Mouse (Mus musculus) cerebral cortex, adult 2 months (tissue): ENCODE data around the gene Olfr324.

ENCODE experiments used
- WGBS: fragments of 180-500 bp; shearing (Covaris S2); methylation state at CpG from one replicate; pipeline ENCODE4 v1.1.7; 2018; 5-methylcytosine and 5-hydroxymethylcytosine counted together

The Olfr324 gene

GRCm38 (mm10) chr11:58594814-58595213 is at the start of gene Olfr324:
TSS of gene Olfr324 (plus strand) at chr11:58595114.
- WGBS = 86% methylated on average over 6 of the region's 6 CpGs

DNA sequence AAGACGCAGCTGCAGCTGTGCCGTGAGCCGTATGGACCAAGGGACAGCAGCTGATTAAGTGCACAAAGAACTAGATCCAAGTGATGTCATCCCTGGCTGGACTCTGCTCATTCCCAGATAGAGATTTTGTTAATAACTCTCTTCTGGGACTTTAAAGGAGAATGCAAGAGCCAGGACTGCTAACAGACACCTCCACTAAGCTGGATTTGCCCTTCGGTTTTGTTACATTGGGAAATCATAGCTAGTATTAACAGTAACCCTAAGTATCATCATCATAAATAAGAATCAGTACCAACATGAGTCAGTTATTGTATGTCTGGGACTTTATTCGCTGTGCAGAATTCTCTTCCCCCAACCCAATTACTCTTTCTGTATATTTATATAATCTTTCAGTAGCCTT is 48.6 kb upstream of the Olfr324 start, which contains the start of gene Olfr329-ps:
Olfr329-ps (minus strand) TSS at position 101 of the 400 bp plus-strand sequence.
- WGBS = 72% methylated on average over 5 of the region's 5 CpGs

- 68% methylated on average over 1 of the region's 1 CpGs for WGBS
Measured at GRCm38 (mm10) chr11:58555536-58555935, 39.4 kb upstream of the Olfr324 start, which contains the start of gene Olfr328. TSS of gene Olfr328 (minus strand) at chr11:58555636.

GRCm38 (mm10) chr11:58570405-58570804 is 24.5 kb upstream of the Olfr324 start, which contains the start of gene Olfr224:
TSS of gene Olfr224 (minus strand) at chr11:58570553.
- WGBS = 67% methylated on average over 5 of the region's 5 CpGs

- WGBS = 64% methylated on average over 1 of the region's 1 CpGs
Measured at GRCm38 (mm10) chr11:58577430-58577829, 17.5 kb upstream of the Olfr324 start, which contains the start of gene Olfr325. TSS of gene Olfr325 (plus strand) at chr11:58577730.

DNA sequence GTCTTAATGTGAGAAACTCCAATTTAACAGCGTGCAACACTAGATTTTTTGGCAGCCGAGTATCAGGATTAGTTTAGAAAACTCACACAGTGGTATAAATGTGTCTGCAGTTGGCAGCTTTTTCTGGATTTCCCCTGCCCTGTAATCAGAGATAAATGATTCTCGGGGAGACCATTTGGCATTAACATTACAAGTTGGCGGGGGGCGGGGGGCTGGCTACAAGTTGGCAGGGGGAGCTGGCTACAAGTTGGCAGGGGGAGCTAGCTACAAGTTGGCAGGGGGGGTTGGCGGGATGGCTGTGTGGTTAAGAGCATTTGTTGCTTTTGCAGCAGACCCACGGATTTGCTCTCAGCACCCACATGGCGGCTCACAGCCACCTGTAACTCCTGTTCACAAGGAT is 16.3 kb upstream of the Olfr324 start:
- 20% methylated on average over 8 of the region's 8 CpGs for WGBS

GRCm38 (mm10) chr11:58587898-58588348 is 7.0 kb upstream of the Olfr324 start:
- 76% methylated on average over 7 of the region's 7 CpGs for WGBS

DNA sequence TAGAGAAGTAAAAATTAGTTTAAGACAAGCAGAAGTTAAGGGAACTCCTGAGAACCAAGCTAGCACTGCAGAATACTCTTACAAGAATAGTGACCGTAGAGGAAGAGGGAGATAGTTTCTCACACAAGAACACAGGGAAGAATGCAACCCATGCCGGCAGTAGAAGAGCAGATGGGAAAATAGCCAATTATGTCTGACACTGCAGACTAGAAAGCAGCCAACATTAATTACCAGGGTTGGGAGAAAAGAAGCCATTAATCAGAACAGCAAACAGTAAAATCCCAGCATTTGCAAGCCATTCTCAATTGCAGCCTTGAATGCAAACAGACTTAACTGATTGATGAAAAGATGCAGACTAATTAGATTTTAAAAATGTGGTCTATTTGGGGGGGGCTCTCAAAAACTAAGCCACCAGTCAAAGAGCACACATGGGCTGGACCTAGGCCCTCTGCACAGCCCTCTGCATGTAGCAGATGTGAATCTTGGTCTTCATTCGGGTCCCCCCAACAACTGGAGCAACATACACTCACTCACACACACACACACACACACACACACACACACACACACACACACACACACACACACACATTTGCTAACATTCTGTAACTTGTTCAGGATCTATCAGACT is 6.2 kb upstream of the Olfr324 start:
- WGBS = 55% methylated on average over 3 of the region's 3 CpGs

DNA sequence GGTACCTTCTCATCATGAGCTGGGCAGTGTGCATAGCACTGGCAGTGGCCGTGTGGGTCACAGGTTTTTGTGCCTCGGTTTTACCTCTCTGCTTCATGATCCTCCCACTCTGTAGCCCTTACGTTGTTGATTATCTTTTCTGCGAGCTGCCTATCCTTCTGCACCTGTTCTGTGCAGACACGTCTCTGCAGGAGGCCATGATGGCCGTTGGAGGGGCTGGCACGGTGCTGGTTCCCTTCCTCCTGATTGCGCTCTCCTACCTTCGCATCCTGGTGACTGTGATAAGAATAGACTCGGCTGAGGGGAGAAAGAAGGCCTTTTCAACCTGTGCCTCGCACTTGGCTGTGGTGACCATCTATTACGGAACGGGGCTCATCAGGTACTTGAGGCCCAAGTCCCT is 2.9 kb downstream of the Olfr324 start:
- 92% methylated on average over 13 of the region's 13 CpGs for WGBS

DNA sequence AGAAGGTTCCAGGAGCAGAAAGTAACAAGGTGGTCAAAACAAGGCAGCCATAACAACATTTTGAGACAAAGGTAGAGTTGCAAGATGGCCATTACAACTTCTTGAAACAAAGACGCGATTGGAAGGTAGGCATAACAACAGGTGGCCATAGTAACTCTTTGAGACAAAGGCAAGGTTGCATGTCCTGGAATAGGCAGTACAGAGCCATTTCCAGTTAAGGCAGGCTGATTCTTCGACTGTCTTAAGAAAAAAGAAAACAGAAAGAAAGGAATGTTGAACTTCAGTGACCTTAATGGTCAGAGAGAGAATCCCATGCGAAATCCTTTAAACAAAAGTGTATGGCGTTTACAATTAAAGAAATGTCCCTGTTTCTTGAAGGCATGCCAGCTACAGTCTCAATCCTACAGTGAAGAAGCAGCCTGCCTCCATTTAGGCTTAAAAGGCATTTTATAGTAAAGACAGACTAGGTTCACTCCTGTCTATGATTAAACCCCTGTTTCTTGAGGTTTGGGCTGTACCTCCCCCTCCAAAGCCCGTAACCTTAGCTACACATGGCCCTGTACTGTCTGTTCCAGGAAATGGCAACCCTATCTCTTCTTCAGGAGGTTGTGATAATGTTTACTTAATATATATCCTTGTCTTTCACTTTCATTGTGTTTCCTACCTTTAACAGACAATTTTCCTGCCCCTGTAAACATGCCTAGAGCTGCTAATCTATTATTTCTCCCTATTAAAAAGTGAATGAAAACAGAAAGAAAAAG is 8.1 kb downstream of the Olfr324 start:
- 87% methylated on average over 6 of the region's 6 CpGs for WGBS

DNA sequence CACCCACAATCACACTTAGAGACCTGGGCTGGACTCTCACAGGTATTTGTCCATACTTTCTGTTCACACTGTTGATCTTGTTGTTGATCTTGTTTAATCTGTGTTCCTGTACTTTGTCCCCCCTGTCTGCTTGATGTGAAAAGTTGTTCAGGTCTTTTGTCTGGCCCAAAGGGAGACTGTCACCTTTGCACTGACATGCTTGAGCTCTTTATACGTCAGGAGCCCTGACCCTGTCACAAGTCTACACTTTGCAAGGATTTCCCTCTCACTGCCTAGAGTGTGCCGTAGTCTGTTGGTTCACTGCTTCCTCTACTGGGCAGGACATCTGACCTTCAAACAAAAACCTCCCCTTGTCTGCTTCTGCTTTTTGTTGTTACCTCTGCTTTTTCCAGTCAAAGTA is 9.8 kb downstream of the Olfr324 start:
- WGBS = 88% methylated on average over 2 of the region's 2 CpGs

DNA sequence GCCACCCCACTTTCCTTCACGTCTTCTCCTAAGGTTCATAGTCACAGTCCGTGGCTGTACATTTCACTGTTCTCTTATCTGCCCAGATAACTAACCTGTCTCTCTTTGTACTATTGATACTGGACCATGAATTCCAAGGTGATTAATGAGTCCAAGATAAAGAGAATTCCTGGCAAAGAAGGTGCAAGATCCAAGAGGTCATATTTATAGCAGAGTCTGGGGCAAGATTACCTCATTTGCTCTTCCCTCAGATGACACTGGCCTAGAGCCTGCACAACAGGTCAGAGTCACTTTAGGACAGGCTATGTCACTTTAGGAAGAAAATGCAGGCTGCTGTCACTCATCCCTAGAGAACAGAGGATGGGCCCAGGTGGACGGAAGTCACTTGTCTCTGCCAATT is 10.3 kb downstream of the Olfr324 start:
- 94% methylated on average over 3 of the region's 3 CpGs for WGBS

GRCm38 (mm10) chr11:58606177-58606919 is 11.4 kb downstream of the Olfr324 start:
- WGBS = 93% methylated on average over 12 of the region's 12 CpGs

GRCm38 (mm10) chr11:58607030-58607429 is 12.1 kb downstream of the Olfr324 start:
- 72% methylated on average over 6 of the region's 6 CpGs for WGBS

- WGBS = 66% methylated on average over 3 of the region's 3 CpGs
Measured at GRCm38 (mm10) chr11:58613359-58613758, 18.4 kb downstream of the Olfr324 start.

DNA sequence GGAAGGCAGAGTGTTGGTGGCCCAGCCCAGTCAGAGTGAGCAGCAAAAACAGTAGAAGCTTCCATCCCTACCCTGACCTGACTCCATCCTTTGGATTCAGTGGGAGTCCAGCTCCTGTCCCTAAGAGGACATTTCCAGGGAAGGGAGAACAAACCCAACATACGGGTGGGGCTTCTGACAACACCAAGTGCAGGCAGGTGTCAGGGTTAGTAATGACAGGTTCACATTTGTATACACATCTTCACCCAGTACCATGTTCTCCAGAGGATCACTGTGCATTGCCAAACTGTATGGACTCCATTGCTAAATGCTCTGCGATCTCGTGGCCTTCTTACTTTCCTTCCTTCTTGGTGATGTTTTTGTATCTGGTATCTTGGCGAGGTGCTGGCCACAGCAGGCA is 21.1 kb downstream of the Olfr324 start, which contains the start of gene 2210407C18Rik:
2210407C18Rik (minus strand) TSS at position 101 of the 400 bp plus-strand sequence.
- WGBS = 90% methylated on average over 4 of the region's 4 CpGs

DNA sequence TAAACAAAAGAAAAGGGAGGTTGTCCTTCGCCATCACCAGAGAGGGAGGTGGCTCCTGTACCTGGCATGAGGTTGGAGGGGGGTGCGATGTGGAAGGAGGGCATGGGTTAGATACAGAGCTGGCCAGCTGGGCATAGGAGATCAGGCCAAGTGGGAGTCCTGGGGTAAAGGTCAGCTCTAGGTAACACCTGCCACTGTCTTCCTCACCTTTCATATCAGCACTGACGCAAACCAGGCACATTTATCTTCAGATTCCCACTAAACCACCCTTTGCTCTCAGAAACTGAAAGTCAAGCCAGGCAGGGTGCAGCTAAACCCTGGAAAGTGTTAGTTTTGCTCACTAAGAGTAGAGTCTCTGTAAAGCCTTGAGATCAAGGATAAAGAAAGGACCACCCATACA is 23.5 kb downstream of the Olfr324 start:
- 79% methylated on average over 3 of the region's 3 CpGs for WGBS

GRCm38 (mm10) chr11:58618793-58619192 is 23.9 kb downstream of the Olfr324 start:
- 70% methylated on average over 6 of the region's 6 CpGs for WGBS

- 62% methylated on average over 4 of the region's 4 CpGs for WGBS
Measured at GRCm38 (mm10) chr11:58626146-58626545, 31.2 kb downstream of the Olfr324 start.

- 88% methylated on average over 5 of the region's 5 CpGs for WGBS
Measured at GRCm38 (mm10) chr11:58630401-58630800, 35.5 kb downstream of the Olfr324 start, which contains the start of gene Olfr323. TSS of gene Olfr323 (minus strand) at chr11:58630501.

DNA sequence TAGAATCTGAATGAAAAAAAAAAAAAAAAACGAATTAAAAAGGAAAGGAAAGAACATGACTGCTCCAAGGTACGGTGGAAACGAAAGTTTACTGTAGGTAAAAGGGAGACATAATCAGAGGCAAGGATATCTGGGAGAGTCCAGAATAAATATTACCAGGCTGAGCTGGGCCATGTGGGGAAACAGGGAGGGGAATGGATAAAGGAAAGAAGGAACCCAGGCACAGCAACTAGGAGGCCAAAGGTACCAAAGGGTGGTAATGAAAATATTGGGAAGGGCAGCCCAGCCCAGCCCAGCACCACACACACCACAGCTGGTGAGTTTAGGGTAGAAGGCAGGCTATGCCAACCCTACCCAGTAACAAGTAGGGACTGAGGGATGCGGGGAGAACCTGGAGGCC is 40.0 kb downstream of the Olfr324 start:
- 68% methylated on average over 4 of the region's 4 CpGs for WGBS
